Comparison of ENCODE assay signal across 8 mouse cellular contexts in the genomic region with DNA sequence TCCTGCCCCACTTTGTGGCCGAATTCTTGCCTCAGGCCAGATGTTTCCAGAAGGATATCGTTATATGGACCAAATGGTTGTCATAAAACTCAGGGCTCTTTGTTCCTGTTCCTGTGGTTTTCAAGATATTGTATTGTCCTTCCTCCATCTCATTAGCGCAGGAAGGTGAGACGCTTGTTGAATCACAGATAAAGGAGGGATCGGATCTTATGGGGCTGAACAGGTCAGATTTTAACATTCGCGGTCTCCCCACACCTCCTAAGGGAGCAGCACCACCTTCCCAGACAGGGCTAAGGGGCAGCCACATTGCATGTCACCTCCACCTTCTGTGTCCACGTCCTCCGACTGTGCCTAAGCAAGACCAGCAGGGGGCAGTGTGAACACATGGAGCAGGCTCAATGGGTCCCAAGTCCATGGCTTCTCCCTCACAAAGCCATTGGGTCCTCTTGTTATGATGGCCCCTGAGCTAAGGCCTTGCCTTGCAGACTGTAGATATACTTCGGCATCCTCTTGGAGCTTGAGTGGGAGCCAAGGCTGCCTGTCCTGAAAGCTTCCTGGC. TPM values are rescaled to one million over a fixed set of nuclear protein-coding genes. Genes with fewer than 3 reads are reported as not detected.
DNase-seq lines count a peak whose midpoint lies in the region; ATAC-seq and TF ChIP-seq lines count a peak whose summit lies in the region.

No protein-coding gene starts in this region.

- no peak for TF ChIP-seq POLR2A in olfactory bulb, adult 2 months (IDR thresholded peaks at IDR 0.05; ENCODE audit: insufficient read depth, low read depth, low read length)

- no peak overlapping the region for H3K9ac ChIP-seq in liver, embryonic 16.5 days (ENCODE audit: low read depth, low read length)

- in situ Hi-C loops in Patski (cut with MboI; ENCODE audit: low pct_unique_long_range_greater_than_20kb): no loop called here

- TF ChIP-seq CTCF in Patski (IDR thresholded peaks at IDR 0.05): peak; percentile 89
- TF ChIP-seq CTCF in olfactory bulb, adult 2 months (IDR thresholded peaks at IDR 0.05; ENCODE audit: insufficient read depth, low read depth, low read length): peak; percentile 81; the same call in 1 of the 2 replicates

- peak; percentile 78 for ATAC-seq in Patski
- peak; percentile 90 for ATAC-seq in granulocyte monocyte progenitor cell, adult 5-6 weeks (replicated peaks; ENCODE audit: poor library complexity, severe bottlenecking)
- peak; percentile 75 for ATAC-seq in liver, embryonic 16.5 days (ENCODE audit: low read depth)

- peak; percentile 78 for DNase-seq in 3T3-L1 (ENCODE audit: low read depth, low spot score)
- DNase-seq in Patski (ENCODE audit: low read depth, low spot score): no peak
- peak; percentile 50 for DNase-seq in cerebellum, postnatal 36 days
- peak; percentile 66 for DNase-seq in kidney, adult 9 months
- peak; percentile 61 to 70 for DNase-seq in thymus, adult 18-20 months

- H3K9me3 ChIP-seq in liver, embryonic 16.5 days (replicated peaks; ENCODE audit: control insufficient read depth, low read length): no peaks in the 10 kb centered on the region

- CTCF ChIA-PET in Patski (lab: Charles Lee): interaction anchor here (0.7 to 1.6 kb wide), 5 partner anchors 9 to 130 kb away, joined by 3 to 6 read pairs (median 4); no protein-coding TSS in a partner anchor

- H3K27me3 ChIP-seq in Patski: no peaks in the 10 kb centered on the region
- H3K27me3 ChIP-seq in liver, embryonic 16.5 days (ENCODE audit: control insufficient read depth, insufficient read depth, low read depth, low read length): no peaks in the 10 kb centered on the region; the same call in 1 of the 2 replicates

- H3K36me3 ChIP-seq in liver, embryonic 16.5 days (ENCODE audit: control insufficient read depth, insufficient read depth): no peaks in the 10 kb centered on the region

- no peak overlapping the region for H3K27ac ChIP-seq in liver, embryonic 16.5 days (ENCODE audit: low read length)
- H3K27ac ChIP-seq in olfactory bulb, adult 2 months (ENCODE audit: insufficient read depth, low read depth, low read length): no peak overlapping the region

- H3K4me1 ChIP-seq in liver, embryonic 16.5 days (ENCODE audit: control insufficient read depth, low read depth, low read length): no peaks in the 10 kb centered on the region
- H3K4me1 ChIP-seq in olfactory bulb, adult 2 months (ENCODE audit: control insufficient read depth, insufficient read depth, low read length): peaks cover 5% of the 10 kb centered on the region; the same call in 1 of the 2 replicates

- POLR2A ChIA-PET in Patski (lab: Charles Lee): no interaction called here

- H3K4me2 ChIP-seq in liver, embryonic 16.5 days (ENCODE audit: low read depth, low read length): no peak overlapping the region

- WGBS in liver, embryonic 16.5 days (ENCODE audit: insufficient replicate concordance): 10% methylated on average over 10 of the region's 10 CpGs
- 44% methylated on average over 10 of the region's 10 CpGs for WGBS in olfactory bulb, adult 2 months

- H3K4me3 ChIP-seq in liver, embryonic 16.5 days (ENCODE audit: low read depth, low read length): no peak overlapping the region
- H3K4me3 ChIP-seq in olfactory bulb, adult 2 months (ENCODE audit: insufficient read depth, low read depth, low read length): no peak overlapping the region

RNA-seq across cellular contexts. Expression of a gene that starts 15.4 kb away (rescaled TPM):
- polyA plus RNA-seq in Patski (2021): not detected
- total RNA-seq in granulocyte monocyte progenitor cell, adult 5-6 weeks (2014; fragmentation: Nextera tagmentation): not detected in 2 replicates
- total RNA-seq in granulocyte monocyte progenitor cell, adult 5-6 weeks (2017): not detected in 2 replicates
- 0.07 TPM in 1 of 2 replicates, not detected in the other for polyA plus RNA-seq in liver, embryonic 16.5 days (2015; fragmentation: Nextera tagmentation; extraction: Ambion mirVana)
- polyA plus RNA-seq in olfactory bulb, adult 2 months (2012; ENCODE audit: insufficient read depth, insufficient read length, low replicate concordance, missing spikeins): not detected in 2 replicates

RNA-seq across cellular contexts. Expression of a gene that starts 20.3 kb away (rescaled TPM):
- polyA plus RNA-seq in Patski (2021): 12.2 TPM
- 17.8 and 29.7 TPM in 2 replicates for total RNA-seq in granulocyte monocyte progenitor cell, adult 5-6 weeks (2014; fragmentation: Nextera tagmentation)
- total RNA-seq in granulocyte monocyte progenitor cell, adult 5-6 weeks (2017): 22.8 and 24.0 TPM in 2 replicates
- 7.4 and 8.5 TPM in 2 replicates for polyA plus RNA-seq in liver, embryonic 16.5 days (2015; fragmentation: Nextera tagmentation; extraction: Ambion mirVana)
- not detected in 2 replicates for polyA plus RNA-seq in olfactory bulb, adult 2 months (2012; ENCODE audit: insufficient read depth, insufficient read length, low replicate concordance, missing spikeins)
